ENCODE assay signal across 9 mouse cellular contexts in genomic region chr2:164167752-164168570, GRCm38 (mm10). TPM values are rescaled to one million over a fixed set of nuclear protein-coding genes. Genes with fewer than 3 reads are reported as not detected.
DNase-seq lines count a peak whose midpoint lies in the region; ATAC-seq lines count a peak whose summit lies in the region.
"Had no signal": no experiment of that assay in that cellular context is flagged by ENCODE, and none has a peak within 500 bp of the region (broad histone marks: within the 10 kb centered on the region; RNA-seq: fewer than 3 reads in every experiment).

No protein-coding gene starts in this region.

- H3K9me3 ChIP-seq in embryonic facial prominence, embryonic 11.5 days (replicated peaks; ENCODE audit: control insufficient read depth, low read length) = no peaks in the 10 kb centered on the region
- H3K9me3 ChIP-seq in intestine, embryonic 15.5 days = no peaks in the 10 kb centered on the region
- no peaks in the 10 kb centered on the region for H3K9me3 ChIP-seq in neural tube, embryonic 14.5 days (ENCODE audit: control insufficient read depth, low read length)

- peak; percentile 11 to 13 for DNase-seq in layer of hippocampus, postnatal 36 days
- no peak for DNase-seq in layer of hippocampus, adult 8-10 months (ENCODE audit: low spot score in 2 of 2)
- no peak for DNase-seq in embryonic facial prominence, embryonic 11.5 days (ENCODE audit: low spot score)
- DNase-seq in spleen, postnatal 14 days (ENCODE audit: low spot score in 2 of 2) = no peak
- DNase-seq in adrenal gland, adult 18-20 months (ENCODE audit: low spot score in 2 of 2) = no peak

- no peak overlapping the region for H3K9ac ChIP-seq in embryonic facial prominence, embryonic 11.5 days (replicated peaks; ENCODE audit: low read length)
- H3K9ac ChIP-seq in intestine, embryonic 15.5 days = no peak overlapping the region
- peak overlapping the region; percentile 11; the same call in 1 of the 2 replicates for H3K9ac ChIP-seq in neural tube, embryonic 14.5 days (replicated peaks; ENCODE audit: low read depth, low read length)

- ATAC-seq in embryonic facial prominence, embryonic 11.5 days (replicated peaks; ENCODE audit: insufficient number of reproducible peaks, low FRiP score, low TSS enrichment, low read depth) = no peak
- peak; percentile 32; the same call in 1 of the 2 replicates for ATAC-seq in intestine, embryonic 15.5 days
- peak; percentile 73 for ATAC-seq in neural tube, embryonic 14.5 days (ENCODE audit: low read depth)
- no peak for ATAC-seq in inflammation-experienced regulatory T-cells, adult 6 months

- H3K4me1 ChIP-seq in embryonic facial prominence, embryonic 11.5 days (ENCODE audit: control insufficient read depth, insufficient read depth, low read length) = peaks cover 6% of the 10 kb centered on the region
- peaks cover 17% of the 10 kb centered on the region for H3K4me1 ChIP-seq in intestine, embryonic 15.5 days (replicated peaks)
- H3K4me1 ChIP-seq in neural tube, embryonic 14.5 days (ENCODE audit: control insufficient read depth, insufficient read depth, low read length) = peaks cover 13% of the 10 kb centered on the region

- WGBS in embryonic facial prominence, embryonic 11.5 days = 13% methylated on average over 88 of the region's 90 CpGs
- 12% methylated on average over 90 of the region's 90 CpGs for WGBS in intestine, embryonic 15.5 days
- WGBS in neural tube, embryonic 14.5 days = 10% methylated on average over 84 of the region's 90 CpGs

- H3K36me3 ChIP-seq in embryonic facial prominence, embryonic 11.5 days (replicated peaks; ENCODE audit: control insufficient read depth, insufficient read depth, low read depth, low read length) = no peaks in the 10 kb centered on the region
- H3K36me3 ChIP-seq in intestine, embryonic 15.5 days = no peaks in the 10 kb centered on the region
- no peaks in the 10 kb centered on the region for H3K36me3 ChIP-seq in neural tube, embryonic 14.5 days (ENCODE audit: control insufficient read depth, insufficient read depth, low read length)

- H3K27ac ChIP-seq in embryonic facial prominence, embryonic 11.5 days (replicated peaks; ENCODE audit: low read depth, low read length) = no peak overlapping the region
- H3K27ac ChIP-seq in intestine, embryonic 15.5 days = no peak overlapping the region
- H3K27ac ChIP-seq in neural tube, embryonic 14.5 days (ENCODE audit: low read depth, low read length) = no peak overlapping the region

- H3K4me2 ChIP-seq in embryonic facial prominence, embryonic 11.5 days (ENCODE audit: low read depth, low read length) = peak overlapping the region; percentile 71
- peak overlapping the region; percentile 61 for H3K4me2 ChIP-seq in intestine, embryonic 15.5 days (replicated peaks)
- peak overlapping the region; percentile 53 for H3K4me2 ChIP-seq in neural tube, embryonic 14.5 days (ENCODE audit: low read depth, low read length)

- peaks cover 51% of the 10 kb centered on the region for H3K27me3 ChIP-seq in embryonic facial prominence, embryonic 11.5 days (ENCODE audit: control insufficient read depth, insufficient read depth, low read length)
- peaks cover 60% of the 10 kb centered on the region for H3K27me3 ChIP-seq in intestine, embryonic 15.5 days (replicated peaks)
- H3K27me3 ChIP-seq in neural tube, embryonic 14.5 days (ENCODE audit: control insufficient read depth, insufficient read depth, low read length) = peaks cover 53% of the 10 kb centered on the region

- H3K4me3 ChIP-seq in embryonic facial prominence, embryonic 11.5 days (ENCODE audit: low read depth, low read length) = peak overlapping the region; percentile 33
- peak overlapping the region; percentile 31 for H3K4me3 ChIP-seq in intestine, embryonic 15.5 days (replicated peaks)
- H3K4me3 ChIP-seq in neural tube, embryonic 14.5 days (ENCODE audit: low read depth, low read length) = peak overlapping the region; percentile 32

RNA-seq across cellular contexts. Expression of gene Kcns1, which starts 3.0 kb away (rescaled TPM):
- total RNA-seq in layer of hippocampus, postnatal 36 days (2021) = 1 to 10 TPM; 4.0 to 4.2 TPM
- total RNA-seq in layer of hippocampus, adult 8-10 months (2022) = 1 to 10 TPM; 5.3 to 7.8 (median 6.2) TPM
- 0.07 and 0.20 TPM in 2 replicates for polyA plus RNA-seq in embryonic facial prominence, embryonic 11.5 days (2014; fragmentation: Nextera tagmentation; extraction: Ambion mirVana)
- 0.15 and 0.29 TPM in 2 replicates for polyA plus RNA-seq in intestine, embryonic 15.5 days (2015; fragmentation: Nextera tagmentation; extraction: Ambion mirVana)
- polyA plus RNA-seq in neural tube, embryonic 14.5 days (2014; fragmentation: Nextera tagmentation; extraction: Ambion mirVana) = 1.1 and 1.7 TPM in 2 replicates
- polyA plus RNA-seq in inflammation-experienced regulatory T-cells, adult 6 months (2017; shearing (Covaris generic)) = not detected
- not detected for total RNA-seq in adrenal gland, adult 18-20 months (2021)
- total RNA-seq: neutrophil, adult 5-6 weeks had no signal

RNA-seq across cellular contexts. Expression of gene Wfdc5, which starts 14.6 kb away (rescaled TPM):
- not detected for total RNA-seq in layer of hippocampus, postnatal 36 days (2021)
- total RNA-seq in layer of hippocampus, adult 8-10 months (2022) = not detected
- not detected in 2 replicates for polyA plus RNA-seq in embryonic facial prominence, embryonic 11.5 days (2014; fragmentation: Nextera tagmentation; extraction: Ambion mirVana)
- not detected in 2 replicates for polyA plus RNA-seq in intestine, embryonic 15.5 days (2015; fragmentation: Nextera tagmentation; extraction: Ambion mirVana)
- not detected in 2 replicates for polyA plus RNA-seq in neural tube, embryonic 14.5 days (2014; fragmentation: Nextera tagmentation; extraction: Ambion mirVana)
- polyA plus RNA-seq in inflammation-experienced regulatory T-cells, adult 6 months (2017; shearing (Covaris generic)) = not detected
- not detected for total RNA-seq in adrenal gland, adult 18-20 months (2021)
- total RNA-seq: neutrophil, adult 5-6 weeks had no signal

RNA-seq across cellular contexts. Expression of gene Wfdc12, which starts 22.4 kb away (rescaled TPM):
- not detected for total RNA-seq in layer of hippocampus, postnatal 36 days (2021)
- not detected for total RNA-seq in layer of hippocampus, adult 8-10 months (2022)
- not detected in 2 replicates for polyA plus RNA-seq in embryonic facial prominence, embryonic 11.5 days (2014; fragmentation: Nextera tagmentation; extraction: Ambion mirVana)
- not detected in 2 replicates for polyA plus RNA-seq in intestine, embryonic 15.5 days (2015; fragmentation: Nextera tagmentation; extraction: Ambion mirVana)
- not detected in 2 replicates for polyA plus RNA-seq in neural tube, embryonic 14.5 days (2014; fragmentation: Nextera tagmentation; extraction: Ambion mirVana)
- not detected for polyA plus RNA-seq in inflammation-experienced regulatory T-cells, adult 6 months (2017; shearing (Covaris generic))
- total RNA-seq in adrenal gland, adult 18-20 months (2021) = under 1 TPM in 1 of 2 experiments, not detected in 1; 0.83 TPM
- total RNA-seq: neutrophil, adult 5-6 weeks had no signal

RNA-seq across cellular contexts. Expression of gene Wfdc15a, which starts 32.0 kb away (rescaled TPM):
- total RNA-seq in layer of hippocampus, postnatal 36 days (2021) = not detected
- total RNA-seq in layer of hippocampus, adult 8-10 months (2022) = not detected
- not detected in 2 replicates for polyA plus RNA-seq in embryonic facial prominence, embryonic 11.5 days (2014; fragmentation: Nextera tagmentation; extraction: Ambion mirVana)
- polyA plus RNA-seq in intestine, embryonic 15.5 days (2015; fragmentation: Nextera tagmentation; extraction: Ambion mirVana) = not detected in 2 replicates
- not detected in 2 replicates for polyA plus RNA-seq in neural tube, embryonic 14.5 days (2014; fragmentation: Nextera tagmentation; extraction: Ambion mirVana)
- polyA plus RNA-seq in inflammation-experienced regulatory T-cells, adult 6 months (2017; shearing (Covaris generic)) = not detected
- total RNA-seq in adrenal gland, adult 18-20 months (2021) = not detected
- total RNA-seq: neutrophil, adult 5-6 weeks had no signal

RNA-seq across cellular contexts. Expression of gene Wfdc15b, which starts 53.5 kb away (rescaled TPM):
- not detected for total RNA-seq in layer of hippocampus, postnatal 36 days (2021)
- not detected for total RNA-seq in layer of hippocampus, adult 8-10 months (2022)
- polyA plus RNA-seq in embryonic facial prominence, embryonic 11.5 days (2014; fragmentation: Nextera tagmentation; extraction: Ambion mirVana) = not detected in 2 replicates
- polyA plus RNA-seq in intestine, embryonic 15.5 days (2015; fragmentation: Nextera tagmentation; extraction: Ambion mirVana) = 27.0 and 32.1 TPM in 2 replicates
- not detected in 2 replicates for polyA plus RNA-seq in neural tube, embryonic 14.5 days (2014; fragmentation: Nextera tagmentation; extraction: Ambion mirVana)
- not detected for polyA plus RNA-seq in inflammation-experienced regulatory T-cells, adult 6 months (2017; shearing (Covaris generic))
- not detected for total RNA-seq in adrenal gland, adult 18-20 months (2021)
- total RNA-seq: neutrophil, adult 5-6 weeks had no signal

Comparison
In these comparisons a context has a peak if more than half of its experiments do, and no peak if none do; other contexts are left out.
1. DNase-seq: peak in layer of hippocampus, postnatal 36 days (2 of 2); none in layer of hippocampus, adult 8-10 months (0 of 2), embryonic facial prominence, embryonic 11.5 days (single experiment), spleen, postnatal 14 days (0 of 2) and adrenal gland, adult 18-20 months (0 of 2).
2. ATAC-seq: peak in intestine, embryonic 15.5 days (single experiment) and neural tube, embryonic 14.5 days (single experiment); none in embryonic facial prominence, embryonic 11.5 days (single experiment) and inflammation-experienced regulatory T-cells, adult 6 months (single experiment).
3. Peak in every context shown above with its lines, with median percentiles within 50 percentile points of each other: H3K4me2 ChIP-seq and H3K4me3 ChIP-seq.